ENCODE assay signal across 10 mouse cellular contexts in genomic region chr11:54998708-54999107, GRCm38 (mm10). TPM values are rescaled to one million over a fixed set of nuclear protein-coding genes. Genes with fewer than 3 reads are reported as not detected.
DNase-seq lines count a peak whose midpoint lies in the region; ATAC-seq and TF ChIP-seq lines count a peak whose summit lies in the region.
"Had no signal": no experiment of that assay in that cellular context is flagged by ENCODE, and none has a peak within 500 bp of the region (broad histone marks: within the 10 kb centered on the region; RNA-seq: fewer than 3 reads in every experiment).

No protein-coding gene starts in this region.

- no peak for DNase-seq in gastrocnemius, adult 2 months
- no peak for DNase-seq in gastrocnemius, adult 8-10 months (ENCODE audit: low spot score in 2 of 2)
- no peak for DNase-seq in hindbrain, embryonic 10.5 days (ENCODE audit: low spot score)
- DNase-seq in hindbrain, postnatal 0 days (ENCODE audit: low spot score): no peak
- DNase-seq in CH12.LX (ENCODE audit: extremely low read depth): peak; percentile 61
- DNase-seq in urinary bladder, postnatal 25 days (ENCODE audit: low spot score): no peak
- DNase-seq in left cerebral cortex, adult 2 months (ENCODE audit: extremely low spot score in 1 of 2, low spot score in 2 of 2): no peak

- H3K9ac ChIP-seq in hindbrain, postnatal 0 days (replicated peaks; ENCODE audit: low read length): no peak overlapping the region
- H3K9ac ChIP-seq in CH12.LX (ENCODE audit: insufficient read depth, low read depth): no peak overlapping the region

- no peak for TF ChIP-seq EP300 in CH12.LX (IDR thresholded peaks at IDR 0.05; ENCODE audit: low read length)

- no peak for TF ChIP-seq CTCF in gastrocnemius, adult 2 months (IDR thresholded peaks at IDR 0.05)
- TF ChIP-seq CTCF in hindbrain, postnatal 0 days (IDR thresholded peaks at IDR 0.05; ENCODE audit: low read depth): no peak
- no peak for TF ChIP-seq CTCF in CH12.LX (conservative IDR thresholded peaks at IDR 0.05 in 1 of 2, IDR thresholded peaks at IDR 0.05 in 1 of 2; ENCODE audit: low read depth in 2 of 2, low read length in 2 of 2)
- no peak for TF ChIP-seq CTCF in left cerebral cortex, adult 2 months (IDR thresholded peaks at IDR 0.05)

- H3K27ac ChIP-seq in gastrocnemius, adult 2 months: peak overlapping the region; percentile 38
- 0 out of 2 replicates have a peak overlapping the region, but pooled peaks have one; percentile 30 for H3K27ac ChIP-seq in hindbrain, embryonic 10.5 days
- H3K27ac ChIP-seq in hindbrain, postnatal 0 days: no peak overlapping the region
- peak overlapping the region; percentile 57 for H3K27ac ChIP-seq in CH12.LX (ENCODE audit: insufficient read depth, low read depth)
- H3K27ac ChIP-seq in left cerebral cortex, adult 2 months: no peak overlapping the region

- no peak for ATAC-seq in hindbrain, postnatal 0 days
- ATAC-seq in activated CD4-positive, CD25-positive, alpha-beta regulatory T cell, adult 4 months: peak; percentile 65
- ATAC-seq: Patski had no signal

- TF ChIP-seq RAD21 in CH12.LX (IDR thresholded peaks at IDR 0.05; ENCODE audit: low read depth, low read length): no peak

- dilution Hi-C loops in CH12.LX (cut with MboI; ENCODE audit: extremely low pct_ligation_motif_present, extremely low pct_unique_long_range_greater_than_20kb, low sequenced_read_pairs): no loop called here

- 67% methylated on average over 2 of the region's 2 CpGs for WGBS in hindbrain, embryonic 10.5 days
- 45% methylated on average over 2 of the region's 2 CpGs for WGBS in hindbrain, postnatal 0 days

- TF ChIP-seq POLR2A in CH12.LX (IDR thresholded peaks at IDR 0.05; ENCODE audit: low read depth, low read length): no peak; the same call in 1 of the 2 replicates

- H3K36me3 ChIP-seq in hindbrain, embryonic 10.5 days: peaks cover 27% of the 10 kb centered on the region
- peaks cover 26% of the 10 kb centered on the region for H3K36me3 ChIP-seq in hindbrain, postnatal 0 days (ENCODE audit: insufficient read depth, low read length)
- peaks cover 41 to 80% of the 10 kb centered on the region in 2 experiments for H3K36me3 ChIP-seq in CH12.LX (replicated peaks in 1 of 2; ENCODE audit: control insufficient read depth in 1 of 2, insufficient read depth in 1 of 2, low read length in 1 of 2)

- intact Hi-C loops in gastrocnemius, adult 2 months (cut with DNase I): loop anchor here (1.0 to 2.0 kb wide), 2 partner anchors 41 to 88 kb away; no protein-coding TSS in a partner anchor
- intact Hi-C loops in left cerebral cortex, adult 2 months (cut with DNase I): loop anchor here (1.0 kb wide), 3 partner anchors 41 to 161 kb away; no protein-coding TSS in a partner anchor

- in situ Hi-C loops in CH12.LX (cut with MboI; ENCODE audit: low pct_ligation_motif_present, low pct_unique_long_range_greater_than_20kb, low sequenced_read_pairs): loop anchor here (5.0 kb wide), 1 partner anchor 44 kb away; no protein-coding TSS in a partner anchor

- peaks cover 4% of the 10 kb centered on the region; the same call in 1 of the 2 replicates for H3K9me3 ChIP-seq in hindbrain, embryonic 10.5 days
- 0 out of 2 replicates have a peak, but pooled peaks cover 3% of the 10 kb centered on the region for H3K9me3 ChIP-seq in hindbrain, postnatal 0 days (ENCODE audit: low read length)
- peaks cover 5% of the 10 kb centered on the region for H3K9me3 ChIP-seq in CH12.LX (replicated peaks; ENCODE audit: low read length)

- H3K4me3 ChIP-seq in gastrocnemius, adult 2 months: no peak overlapping the region
- H3K4me3 ChIP-seq in hindbrain, embryonic 10.5 days: no peak overlapping the region
- no peak overlapping the region for H3K4me3 ChIP-seq in hindbrain, postnatal 0 days (ENCODE audit: low read length)
- no peak overlapping the region for H3K4me3 ChIP-seq in CH12.LX (replicated peaks in 1 of 3; ENCODE audit: low read depth in 2 of 3, low read length in 2 of 3, poor library complexity in 1 of 3)
- no peak overlapping the region for H3K4me3 ChIP-seq in left cerebral cortex, adult 2 months
- H3K4me3 ChIP-seq: erythroblast, embryonic 14.5 days had no signal

- peaks cover 3% of the 10 kb centered on the region for H3K4me1 ChIP-seq in hindbrain, embryonic 10.5 days (replicated peaks)
- H3K4me1 ChIP-seq in hindbrain, postnatal 0 days (ENCODE audit: insufficient read depth, low read length): no peaks in the 10 kb centered on the region
- H3K4me1 ChIP-seq in CH12.LX (ENCODE audit: control insufficient read depth in 1 of 2, insufficient read depth in 2 of 2): peaks cover 7 to 28% of the 10 kb centered on the region in 2 experiments

- no peak overlapping the region for H3K4me2 ChIP-seq in hindbrain, postnatal 0 days (ENCODE audit: low read depth, low read length)
- peak overlapping the region; percentile 18; the same call in 1 of the 2 replicates for H3K4me2 ChIP-seq in CH12.LX (ENCODE audit: insufficient read depth, low read depth, poor library complexity, severe bottlenecking)

- no peaks in the 10 kb centered on the region for H3K27me3 ChIP-seq in hindbrain, embryonic 10.5 days (ENCODE audit: insufficient read depth, poor library complexity, severe bottlenecking)
- no peaks in the 10 kb centered on the region for H3K27me3 ChIP-seq in hindbrain, postnatal 0 days (ENCODE audit: insufficient read depth, low read length)
- H3K27me3 ChIP-seq in CH12.LX (replicated peaks): no peaks in the 10 kb centered on the region
- H3K27me3 ChIP-seq: Patski had no signal

- H3K79me2 ChIP-seq in CH12.LX (replicated peaks; ENCODE audit: control insufficient read depth, extremely low read depth, insufficient read depth, poor library complexity, severe bottlenecking): no peaks in the 10 kb centered on the region

TF ChIP-seq in CH12.LX, 34 proteins besides CTCF, POLR2A, EP300 and RAD21:
- TF ChIP-seq MYC (IDR thresholded peaks at IDR 0.05; ENCODE audit: low read depth, low read length): no peak
- no peak for TF ChIP-seq MEF2A (IDR thresholded peaks at IDR 0.05; ENCODE audit: borderline replicate concordance, low read depth, low read length)
- no peak for TF ChIP-seq SIN3A (IDR thresholded peaks at IDR 0.05; ENCODE audit: low read length)

RNA-seq across cellular contexts. Expression of gene Anxa6, which starts 34.5 kb away (rescaled TPM):
- 100 to 1,000 TPM; 166 to 187 TPM for total RNA-seq in gastrocnemius, adult 2 months (2021)
- total RNA-seq in gastrocnemius, adult 8-10 months (2022): 100 to 1,000 TPM; 160 to 179 (median 170) TPM
- polyA plus RNA-seq in hindbrain, embryonic 10.5 days (2016; fragmentation: Nextera tagmentation; extraction: Ambion mirVana): 61.0 and 68.8 TPM in 2 replicates
- total RNA-seq in hindbrain, postnatal 0 days (2014; rRNA removed): 83.2 and 86.0 TPM in 2 replicates
- polyA plus RNA-seq in hindbrain, postnatal 0 days (2015; fragmentation: Nextera tagmentation; extraction: Ambion mirVana): 71.3 and 74.8 TPM in 2 replicates
- total RNA-seq in CH12.LX (2012; rRNA removed) (163 and 168 TPM in 2 replicates), CH12.LX (2014; rRNA removed) (115 and 125 TPM in 2 replicates)
- 162 and 163 TPM in 2 replicates for polyA plus RNA-seq in CH12.LX (2012; ENCODE audit: insufficient read length, low read depth)
- polyA plus RNA-seq in activated CD4-positive, CD25-positive, alpha-beta regulatory T cell, adult 4 months (2017; shearing (Covaris generic)): 100 to 1,000 TPM; 447 to 527 TPM
- total RNA-seq in left cerebral cortex, adult 2 months (2021): 10 to 100 TPM; 85.5 to 86.7 TPM

RNA-seq across cellular contexts. Expression of gene Tnip1, which starts 36.0 kb away (rescaled TPM):
- total RNA-seq in gastrocnemius, adult 2 months (2021): 10 to 100 TPM; 29.8 to 31.7 TPM
- total RNA-seq in gastrocnemius, adult 8-10 months (2022): 10 to 100 TPM; 33.2 to 42.3 (median 37.1) TPM
- 14.2 and 14.7 TPM in 2 replicates for polyA plus RNA-seq in hindbrain, embryonic 10.5 days (2016; fragmentation: Nextera tagmentation; extraction: Ambion mirVana)
- 15.3 and 16.7 TPM in 2 replicates for total RNA-seq in hindbrain, postnatal 0 days (2014; rRNA removed)
- polyA plus RNA-seq in hindbrain, postnatal 0 days (2015; fragmentation: Nextera tagmentation; extraction: Ambion mirVana): 17.1 and 19.8 TPM in 2 replicates
- total RNA-seq in CH12.LX (2012; rRNA removed) (67.8 and 76.2 TPM in 2 replicates), CH12.LX (2014; rRNA removed) (34.9 and 36.1 TPM in 2 replicates)
- polyA plus RNA-seq in CH12.LX (2012; ENCODE audit: insufficient read length, low read depth): 134 and 137 TPM in 2 replicates
- 10 to 100 TPM; 81.5 to 98.2 TPM for polyA plus RNA-seq in activated CD4-positive, CD25-positive, alpha-beta regulatory T cell, adult 4 months (2017; shearing (Covaris generic))
- total RNA-seq in left cerebral cortex, adult 2 months (2021): 10 to 100 TPM; 38.3 to 38.4 TPM

Comparison
In these comparisons a context has a peak if more than half of its experiments do, and no peak if none do; other contexts are left out.
1. H3K27ac ChIP-seq: peak in gastrocnemius, adult 2 months (single experiment), hindbrain, embryonic 10.5 days (single experiment) and CH12.LX (single experiment); none in hindbrain, postnatal 0 days (single experiment) and left cerebral cortex, adult 2 months (single experiment).